7 mouse cellular contexts compared by ENCODE assay signal in the genomic region with DNA sequence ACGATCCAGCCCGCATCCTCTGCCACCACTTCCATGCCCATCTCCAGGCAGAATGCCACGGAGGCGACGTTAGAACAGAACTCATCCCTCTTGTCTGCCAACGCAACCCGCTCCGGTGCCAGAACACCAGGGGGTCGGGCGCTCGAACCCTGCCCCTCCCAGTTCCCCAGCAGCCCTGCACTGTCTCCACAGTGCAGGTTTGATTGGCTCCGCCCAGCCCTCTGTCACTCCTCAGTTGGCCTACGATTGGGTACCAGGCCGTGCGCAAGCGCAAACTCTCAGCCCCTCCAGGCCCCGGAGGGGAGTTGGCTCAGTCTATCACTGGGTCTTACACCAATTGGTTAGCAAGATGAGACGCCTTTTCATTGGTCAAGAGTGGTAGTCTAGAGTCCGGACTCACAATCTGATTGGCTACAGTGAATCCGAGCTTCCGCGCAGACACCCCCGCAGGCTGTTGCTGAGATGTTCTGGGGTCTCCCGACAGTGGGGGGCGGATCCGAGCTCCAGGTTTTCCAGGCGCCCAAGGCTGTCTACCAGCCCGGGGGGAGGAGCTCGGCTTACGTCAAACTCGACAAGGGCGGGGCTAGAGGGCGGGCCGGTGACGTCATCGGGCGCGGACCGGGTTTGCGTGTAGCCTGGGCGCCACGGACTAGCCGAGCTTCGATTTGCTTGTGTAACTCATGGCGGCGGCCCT. TPM values are rescaled to one million over a fixed set of nuclear protein-coding genes. Genes with fewer than 3 reads are reported as not detected.
DNase-seq lines count a peak whose midpoint lies in the region; TF ChIP-seq lines count a peak whose summit lies in the region.

No protein-coding gene starts in this region.

- H3K27ac ChIP-seq in cortical plate, adult 2 months (ENCODE audit: insufficient read depth, low read length) = peak overlapping the region; percentile 98

- H3K4me3 ChIP-seq in cortical plate, adult 2 months (ENCODE audit: insufficient read depth, low read length) = peak overlapping the region; percentile 61
- H3K4me3 ChIP-seq in megakaryocyte, embryonic 14.5 days (replicated peaks) = peak overlapping the region; percentile 100

- H3K27me3 ChIP-seq in megakaryocyte, embryonic 14.5 days (replicated peaks) = no peaks in the 10 kb centered on the region

- peaks cover 30% of the 10 kb centered on the region for H3K36me3 ChIP-seq in megakaryocyte, embryonic 14.5 days (replicated peaks; ENCODE audit: low read length)

- H3K9me3 ChIP-seq in megakaryocyte, embryonic 14.5 days = peaks cover 4% of the 10 kb centered on the region; the same call in 1 of the 2 replicates

- peaks cover 10% of the 10 kb centered on the region for H3K4me1 ChIP-seq in cortical plate, adult 2 months (ENCODE audit: control insufficient read depth, insufficient read depth, low read length)
- peaks cover 57% of the 10 kb centered on the region for H3K4me1 ChIP-seq in megakaryocyte, embryonic 14.5 days

- TF ChIP-seq POLR2A in cortical plate, adult 2 months (IDR thresholded peaks at IDR 0.05; ENCODE audit: extremely low read depth, insufficient read depth, low read length) = peak; percentile 95

- peak; percentile 98 to 100 for DNase-seq in adrenal gland, adult (ENCODE audit: inconsistent age in 2 of 2, low spot score in 1 of 2)
- DNase-seq in gastrocnemius, adult 8-10 months (ENCODE audit: low spot score in 2 of 2) = peak; percentile 97
- peak; percentile 98 for DNase-seq in hindlimb bud, embryonic 11.5 days (ENCODE audit: extremely low spot score, low read depth, low spot score)
- peak; percentile 98 to 99 for DNase-seq in left cerebral cortex, adult 8-10 months (ENCODE audit: low spot score in 2 of 2)
- peak; percentile 97 for DNase-seq in right cerebral cortex, postnatal 25 days

- TF ChIP-seq CTCF in cortical plate, adult 2 months (IDR thresholded peaks at IDR 0.05; ENCODE audit: extremely low read depth, insufficient read depth, low read length) = no peak

RNA-seq across cellular contexts. Expression of a gene that starts 0.8 kb away (rescaled TPM):
- 66.6 and 66.7 TPM in 2 replicates for polyA plus RNA-seq in cortical plate, adult 2 months (2012; rRNA removed)
- 1 to 10 TPM; 2.5 to 3.2 (median 3.0) TPM for total RNA-seq in gastrocnemius, adult 8-10 months (2022)
- total RNA-seq in left cerebral cortex, adult 8-10 months (2022) = 10 to 100 TPM; 64.5 to 73.4 (median 67.2) TPM
- polyA plus RNA-seq in megakaryocyte, embryonic 14.5 days (2012; ENCODE audit: insufficient read depth, low replicate concordance) = 4.3 and 19.1 TPM in 2 replicates

Comparison
In these comparisons a context has a peak if more than half of its experiments do, and no peak if none do; other contexts are left out.
1. Peak in every context shown above with its lines: DNase-seq, H3K4me3 ChIP-seq and H3K27ac ChIP-seq.
2. RNA of a gene that starts 0.8 kb away (total RNA-seq): 64.5 to 73.4 TPM in left cerebral cortex, adult 8-10 months; 2.5 to 3.2 TPM in gastrocnemius, adult 8-10 months; every median in the first group is over 10 times any median in the second.